Mouse (Mus musculus) hindbrain, embryonic 11.5 days (tissue): ENCODE measurements at regions not wholly inside any gene's neighbourhood (a gene's known extent, or its start where the extent isn't known, plus 50 kb on each side); places are given as distances from the start of the nearest gene placed in this dataset.

Experiments used
- ATAC-seq: fragments of 200-750 bp; cut with Nextera tagmentation; 2 replicates; pipeline ENCODE4 v1.8.0; 2017; ENCODE audit warnings: mild to moderate bottlenecking, moderate TSS enrichment, moderate library complexity; ENCODE audit not compliant: low FRiP score
- DNase-seq: peaks from one replicate; pipeline ENCODE4 v3.0.0-alpha.2; 2015; ENCODE audit warnings: low spot score
- H3K27ac ChIP-seq: fragments of 300-500 bp; sonication (generic); 2 replicates; pipeline ENCODE4 v1.5.1; 2014; ENCODE audit warnings: mild to moderate bottlenecking, low read depth, low read length
- H3K27me3 ChIP-seq: fragments of 300-500 bp; sonication (generic); 2 replicates; pipeline ENCODE4 v1.6.1; 2014; ENCODE audit warnings: mild to moderate bottlenecking, low read length, moderate library complexity, mixed read lengths; ENCODE audit not compliant: control insufficient read depth, insufficient read depth
- H3K36me3 ChIP-seq: fragments of 300-500 bp; sonication (generic); 2 replicates; pipeline ENCODE4 v1.6.1; 2014; ENCODE audit warnings: mild to moderate bottlenecking, low read length, moderate library complexity, mixed read lengths; ENCODE audit not compliant: control insufficient read depth, insufficient read depth
- H3K4me1 ChIP-seq: fragments of 300-500 bp; sonication (generic); replicated peaks from 2 replicates; pipeline ENCODE4 v1.6.1; 2014; ENCODE audit warnings: low read length, mixed read lengths; ENCODE audit not compliant: control insufficient read depth, insufficient read depth
- H3K4me2 ChIP-seq: fragments of 300-500 bp; sonication (generic); replicated peaks from 2 replicates; pipeline ENCODE4 v1.6.1; 2014; ENCODE audit warnings: mild to moderate bottlenecking, low read depth, low read length
- H3K4me3 ChIP-seq: fragments of 300-500 bp; sonication (generic); 2 replicates; pipeline ENCODE4 v1.5.1; 2014; ENCODE audit warnings: low read depth, low read length
- H3K9ac ChIP-seq: fragments of 300-500 bp; sonication (generic); 2 replicates; pipeline ENCODE4 v1.6.1; 2014; ENCODE audit warnings: low read depth, low read length
- H3K9me3 ChIP-seq: fragments of 300-500 bp; sonication (generic); 2 replicates; pipeline ENCODE4 v1.6.1; 2016; ENCODE audit warnings: low read length; ENCODE audit not compliant: control insufficient read depth
- WGBS: fragments of 180-500 bp; shearing (Covaris S2); extraction: QIAGEN DNeasy Blood & Tissue Kit; methylation state at CpG from one replicate; pipeline ENCODE4 v1.1.7; 2014; 5-methylcytosine and 5-hydroxymethylcytosine counted together

DNA sequence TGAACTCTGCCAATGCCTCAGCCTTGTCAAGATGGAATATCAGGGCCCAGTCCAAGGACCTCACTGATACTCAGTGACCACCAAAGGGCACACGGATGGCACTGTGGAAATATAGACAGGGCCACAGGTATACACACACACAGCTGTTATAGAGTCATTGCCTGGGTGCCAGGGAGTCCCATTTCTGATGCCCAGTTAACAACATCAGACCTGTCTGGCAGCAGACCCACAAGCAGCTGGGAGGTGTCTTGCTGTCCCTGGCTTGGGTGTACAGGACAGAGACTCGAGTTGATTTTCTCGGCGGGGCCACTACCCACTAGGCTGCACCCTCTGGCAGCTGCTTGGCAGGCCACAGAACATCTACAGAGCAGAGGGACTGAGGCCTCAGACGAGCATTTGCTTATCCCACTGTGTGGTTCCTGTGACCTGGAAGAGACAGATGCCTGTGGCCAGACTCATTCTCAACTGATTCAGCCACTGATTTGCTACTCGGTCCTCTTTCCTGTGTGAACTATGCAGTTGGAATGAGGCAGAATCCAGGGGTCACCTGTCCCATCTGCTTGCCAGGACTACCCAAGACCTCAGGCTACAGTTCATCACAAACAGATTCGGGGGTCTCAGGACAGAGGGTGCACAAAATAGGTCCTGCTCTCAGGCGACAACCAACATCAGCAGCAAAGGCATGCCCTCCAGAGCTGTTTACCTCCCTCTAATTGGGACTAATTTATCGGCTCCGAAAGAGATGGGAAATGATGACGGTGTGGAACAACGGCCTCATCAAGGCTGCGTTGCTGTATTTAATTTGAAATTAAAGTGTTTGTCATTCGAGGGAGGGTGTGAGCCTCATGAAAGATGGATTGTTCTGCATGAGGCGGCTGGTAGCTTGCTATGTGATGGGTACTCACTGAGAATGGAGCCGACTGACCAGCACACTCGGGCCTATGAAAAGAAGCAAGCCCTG, 110.0 kb upstream of the Ppp1r26 start:
- H3K27me3 ChIP-seq = no peaks in the 10 kb centered on the region
- DNase-seq = no peak
- H3K9me3 ChIP-seq = no peaks in the 10 kb centered on the region
- no peaks in the 10 kb centered on the region for H3K4me1 ChIP-seq
- no peak overlapping the region for H3K4me2 ChIP-seq
- no peak overlapping the region for H3K27ac ChIP-seq
- H3K36me3 ChIP-seq = no peaks in the 10 kb centered on the region
- no peak overlapping the region for H3K9ac ChIP-seq
- ATAC-seq = no peak
- 79% methylated on average over 17 of the region's 17 CpGs for WGBS
- no peak overlapping the region for H3K4me3 ChIP-seq

DNA sequence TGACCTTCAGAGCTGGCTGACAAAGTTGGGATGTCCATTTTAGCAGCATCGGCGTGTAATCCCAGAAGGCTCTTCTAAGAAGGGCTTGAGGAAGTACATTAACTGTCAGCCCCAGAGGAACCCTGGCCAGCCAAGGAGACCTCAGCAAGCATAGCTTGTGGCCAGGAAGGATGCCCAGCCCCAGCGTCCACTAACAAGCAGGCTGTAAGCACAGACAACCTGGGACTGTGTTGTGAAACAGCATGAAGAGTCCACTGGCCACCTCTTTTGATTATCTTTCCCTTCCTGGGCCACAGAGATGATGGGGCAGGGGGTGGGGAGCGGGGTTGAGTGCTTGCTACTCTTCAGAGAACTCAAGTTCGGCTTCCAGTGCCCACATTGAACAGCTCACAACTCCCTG, 109.0 kb upstream of the Ppp1r26 start:
- H3K4me3 ChIP-seq = no peak overlapping the region
- no peaks in the 10 kb centered on the region for H3K4me1 ChIP-seq
- no peak overlapping the region for H3K27ac ChIP-seq
- no peak overlapping the region for H3K9ac ChIP-seq
- H3K27me3 ChIP-seq = no peaks in the 10 kb centered on the region
- DNase-seq = no peak
- ATAC-seq = no peak
- H3K4me2 ChIP-seq = no peak overlapping the region
- H3K36me3 ChIP-seq = no peaks in the 10 kb centered on the region
- 81% methylated on average over 5 of the region's 5 CpGs for WGBS
- H3K9me3 ChIP-seq = no peaks in the 10 kb centered on the region

DNA sequence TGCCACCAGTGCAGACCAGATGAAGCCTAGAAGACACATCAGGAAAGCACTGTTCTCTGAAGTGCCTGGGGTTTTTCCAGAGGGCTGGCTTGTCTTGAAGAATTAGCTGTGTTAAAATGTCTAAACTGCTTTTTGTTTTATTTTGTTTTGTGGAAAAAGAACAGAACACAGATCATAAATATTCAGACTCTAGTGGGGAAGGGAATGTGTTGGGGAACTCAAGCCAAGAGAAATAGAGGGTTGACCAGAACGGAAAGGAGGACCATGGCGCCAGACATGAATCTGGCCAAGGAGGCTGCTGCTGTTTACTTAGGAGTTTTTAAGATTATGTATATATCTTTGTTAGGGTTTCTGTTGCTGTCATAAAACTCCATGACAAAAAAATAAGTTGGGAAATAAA, 105.3 kb upstream of the Ppp1r26 start:
- DNase-seq = no peak
- no peak overlapping the region for H3K4me3 ChIP-seq
- no peaks in the 10 kb centered on the region for H3K4me1 ChIP-seq
- no peaks in the 10 kb centered on the region for H3K9me3 ChIP-seq
- H3K36me3 ChIP-seq = no peaks in the 10 kb centered on the region
- H3K4me2 ChIP-seq = no peak overlapping the region
- H3K27ac ChIP-seq = no peak overlapping the region
- ATAC-seq = no peak
- H3K27me3 ChIP-seq = no peaks in the 10 kb centered on the region
- no peak overlapping the region for H3K9ac ChIP-seq
- 95% methylated on average over 2 of the region's 2 CpGs for WGBS

DNA sequence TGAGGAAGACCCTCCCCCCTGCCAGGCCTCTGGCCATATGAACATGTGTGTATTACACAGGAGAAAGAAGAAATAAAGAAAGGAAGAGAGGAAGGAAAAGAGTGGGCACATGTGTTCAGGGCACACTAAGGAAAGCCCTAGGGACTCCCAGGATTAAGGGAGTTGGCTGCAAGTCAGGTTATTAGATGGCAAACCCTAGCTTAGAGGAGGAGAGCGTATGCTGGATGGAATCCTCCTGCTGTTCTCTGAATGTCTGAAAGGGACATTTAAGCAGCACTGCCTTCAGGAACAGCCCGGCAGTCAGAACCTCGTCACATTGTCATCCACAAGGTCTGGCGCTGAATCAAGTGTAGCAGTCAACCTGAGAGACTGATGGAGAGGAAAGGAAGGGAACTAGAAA, 98.1 kb upstream of the Ppp1r26 start:
- ATAC-seq (no peak), DNase-seq (no peak)
- H3K36me3 ChIP-seq = no peaks in the 10 kb centered on the region
- 84% methylated on average over 4 of the region's 4 CpGs for WGBS
- H3K9me3 ChIP-seq = no peaks in the 10 kb centered on the region
- no peak overlapping the region for H3K4me3 ChIP-seq
- H3K9ac ChIP-seq = no peak overlapping the region
- no peak overlapping the region for H3K4me2 ChIP-seq
- H3K27me3 ChIP-seq = no peaks in the 10 kb centered on the region
- no peak overlapping the region for H3K27ac ChIP-seq
- no peaks in the 10 kb centered on the region for H3K4me1 ChIP-seq

DNA sequence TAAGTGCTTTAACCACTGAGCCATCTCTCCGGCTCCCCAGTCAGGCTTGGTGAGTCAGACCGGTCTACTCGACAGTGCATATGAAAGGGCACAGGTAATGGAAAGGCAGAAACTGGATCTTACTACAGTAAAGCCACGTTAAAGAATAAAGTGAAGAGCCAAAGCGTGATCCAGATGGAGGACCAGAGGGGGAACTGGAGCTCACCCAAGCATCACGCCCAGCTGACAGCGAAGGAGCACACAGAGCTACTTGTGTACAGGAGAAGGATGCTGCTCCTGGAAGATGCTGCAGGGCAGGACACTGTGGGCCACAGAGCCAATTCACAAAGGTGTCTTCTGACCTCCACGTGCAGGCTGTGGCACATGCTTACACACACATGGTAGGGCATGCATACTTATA, 96.7 kb upstream of the Ppp1r26 start:
- 87% methylated on average over 8 of the region's 8 CpGs for WGBS
- H3K4me2 ChIP-seq = no peak overlapping the region
- H3K36me3 ChIP-seq = no peaks in the 10 kb centered on the region
- DNase-seq (no peak), ATAC-seq (no peak)
- H3K9ac ChIP-seq = no peak overlapping the region
- H3K27me3 ChIP-seq = no peaks in the 10 kb centered on the region
- H3K27ac ChIP-seq = no peak overlapping the region
- H3K4me1 ChIP-seq = no peaks in the 10 kb centered on the region
- no peaks in the 10 kb centered on the region for H3K9me3 ChIP-seq
- H3K4me3 ChIP-seq = no peak overlapping the region

DNA sequence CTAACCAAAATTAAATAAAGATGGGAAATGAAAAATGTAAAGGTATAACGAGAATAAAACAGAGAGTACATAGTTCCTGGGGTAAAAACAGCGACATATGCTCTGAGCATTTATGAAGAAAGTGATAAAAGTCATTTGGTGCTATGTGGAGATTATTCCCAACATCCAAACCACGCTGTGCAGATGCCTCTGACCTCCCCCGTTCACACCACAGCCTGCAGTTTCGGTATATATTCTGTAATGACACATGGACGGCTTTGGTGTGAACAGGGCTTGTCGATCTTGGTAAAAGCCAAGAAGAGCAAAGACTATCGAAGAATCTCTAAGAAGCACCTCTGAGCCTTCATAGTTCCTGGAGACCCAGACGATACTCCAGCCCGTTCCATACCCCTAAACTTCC, 95.2 kb upstream of the Ppp1r26 start:
- WGBS = 89% methylated on average over 10 of the region's 10 CpGs

DNA sequence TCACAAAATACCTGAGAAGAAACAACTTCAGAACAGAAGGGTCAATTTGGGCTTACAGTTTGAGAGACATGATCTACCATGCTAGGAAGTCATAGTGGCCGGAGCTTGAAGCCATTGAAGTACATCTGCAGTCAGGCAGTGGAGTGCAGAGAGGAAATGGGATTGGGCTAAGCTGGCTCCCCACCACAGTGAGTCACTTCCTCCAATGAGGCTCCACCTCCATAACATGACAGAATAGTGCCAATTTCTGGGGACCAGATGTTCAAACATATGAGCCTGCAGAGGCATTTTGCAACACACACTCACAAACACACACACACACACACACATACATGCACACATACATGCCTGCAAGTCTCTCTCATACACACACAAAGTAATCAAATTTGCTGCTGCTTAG, 93.7 kb upstream of the Ppp1r26 start:
- Histone ChIP-seq H3K36me3 (no peaks in the 10 kb centered on the region), H3K27ac (no peak overlapping the region), H3K9me3 (no peaks in the 10 kb centered on the region), H3K4me1 (no peaks in the 10 kb centered on the region), H3K4me3 (no peak overlapping the region), H3K27me3 (no peaks in the 10 kb centered on the region), H3K4me2 (no peak overlapping the region), H3K9ac (no peak overlapping the region)
- DNase-seq (no peak), ATAC-seq (no peak)
- 77% methylated on average over 1 of the region's 1 CpGs for WGBS

More for the DNA sequence above, 95.2 kb upstream of the Ppp1r26 start:
- DNase-seq (no peak), ATAC-seq (no peak)
- no peaks in the 10 kb centered on the region for H3K36me3 ChIP-seq
- H3K9ac ChIP-seq = no peak overlapping the region
- no peak overlapping the region for H3K4me3 ChIP-seq
- no peaks in the 10 kb centered on the region for H3K27me3 ChIP-seq
- no peaks in the 10 kb centered on the region for H3K9me3 ChIP-seq
- H3K4me2 ChIP-seq = no peak overlapping the region
- no peaks in the 10 kb centered on the region for H3K4me1 ChIP-seq
- no peak overlapping the region for H3K27ac ChIP-seq

DNA sequence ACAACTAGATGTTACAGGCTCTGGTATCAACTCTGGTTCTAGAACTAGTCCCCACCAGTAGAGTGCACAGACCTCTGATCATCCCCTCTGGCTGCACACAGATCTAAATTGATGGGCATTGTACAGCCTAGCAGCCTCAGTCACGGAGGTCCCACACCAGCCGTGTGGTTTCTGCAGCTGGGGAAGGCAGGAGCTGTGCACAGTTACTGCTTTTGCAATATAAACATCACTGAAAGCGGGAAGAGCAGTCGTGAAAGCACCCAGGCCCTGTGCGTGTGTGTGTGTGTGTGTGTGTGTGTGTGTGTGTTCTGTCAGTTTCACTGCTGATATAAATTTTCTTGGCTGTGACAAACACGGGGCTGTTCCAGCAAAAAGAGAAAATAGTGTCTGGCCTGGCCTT, 84.4 kb upstream of the Ppp1r26 start:
- no peaks in the 10 kb centered on the region for H3K4me1 ChIP-seq
- ATAC-seq (no peak), DNase-seq (no peak)
- no peak overlapping the region for H3K4me3 ChIP-seq
- H3K27me3 ChIP-seq = no peaks in the 10 kb centered on the region
- H3K4me2 ChIP-seq = no peak overlapping the region
- H3K36me3 ChIP-seq = no peaks in the 10 kb centered on the region
- H3K9me3 ChIP-seq = no peaks in the 10 kb centered on the region
- WGBS = 76% methylated on average over 6 of the region's 6 CpGs
- H3K27ac ChIP-seq = no peak overlapping the region
- H3K9ac ChIP-seq = no peak overlapping the region

DNA sequence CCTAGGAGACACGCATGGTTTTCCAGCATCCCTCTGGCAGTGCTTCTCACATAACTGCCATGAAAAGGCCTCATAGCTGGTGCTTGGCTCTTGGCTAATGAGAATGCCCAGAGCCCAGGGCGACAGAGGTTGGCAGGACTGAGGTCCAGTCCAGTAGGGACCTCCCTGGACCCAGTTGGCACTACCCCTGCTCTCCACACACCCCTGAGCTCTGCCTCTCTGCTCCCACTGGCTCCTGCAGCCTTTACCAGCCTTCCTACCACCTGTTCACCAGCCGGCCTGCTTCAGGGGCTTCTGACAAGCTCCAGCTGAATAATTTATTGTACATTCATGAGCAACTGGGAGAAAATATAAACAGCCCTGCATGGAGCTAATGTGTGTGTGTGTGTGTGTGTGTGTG, 82.0 kb upstream of the Ppp1r26 start:
- H3K4me2 ChIP-seq = no peak overlapping the region
- DNase-seq (no peak), ATAC-seq (no peak)
- WGBS = 81% methylated on average over 3 of the region's 3 CpGs
- no peak overlapping the region for H3K27ac ChIP-seq
- no peaks in the 10 kb centered on the region for H3K27me3 ChIP-seq
- no peak overlapping the region for H3K4me3 ChIP-seq
- H3K4me1 ChIP-seq = 0 out of 2 replicates have a peak, but pooled peaks cover 2% of the 10 kb centered on the region
- no peaks in the 10 kb centered on the region for H3K36me3 ChIP-seq
- no peak overlapping the region for H3K9ac ChIP-seq
- no peaks in the 10 kb centered on the region for H3K9me3 ChIP-seq
